Mouse (Mus musculus) granulocyte monocyte progenitor cell, adult 5-6 weeks (primary cell): ENCODE data around the gene Mgat4b. TPM values are rescaled to one million over a fixed set of nuclear protein-coding genes. Genes with fewer than 3 reads are reported as not detected.

Source experiments
- ATAC-seq: replicated peaks from 2 replicates; pipeline ENCODE4 v1.8.0; 2016; ENCODE audit warnings: mild to moderate bottlenecking, moderate TSS enrichment, inconsistent platforms; ENCODE audit not compliant: poor library complexity, severe bottlenecking
- total RNA-seq, 2 experiments: library from RNA; stranded (forward) in 1 of 2; stranded (reverse) in 1 of 2; fragments of 200-712, 200-1000 nt in 1 of 2; fragments of >200 nt in 1 of 2; fragmentation: Nextera tagmentation in 1 of 2; gene quantifications; 2 replicates each; pipeline ENCODE4 v1.2.3; 2014 to 2017

The Mgat4b gene
- total RNA-seq, 2 experiments from 2014 or later: 14.6 to 22.7 TPM

DNA sequence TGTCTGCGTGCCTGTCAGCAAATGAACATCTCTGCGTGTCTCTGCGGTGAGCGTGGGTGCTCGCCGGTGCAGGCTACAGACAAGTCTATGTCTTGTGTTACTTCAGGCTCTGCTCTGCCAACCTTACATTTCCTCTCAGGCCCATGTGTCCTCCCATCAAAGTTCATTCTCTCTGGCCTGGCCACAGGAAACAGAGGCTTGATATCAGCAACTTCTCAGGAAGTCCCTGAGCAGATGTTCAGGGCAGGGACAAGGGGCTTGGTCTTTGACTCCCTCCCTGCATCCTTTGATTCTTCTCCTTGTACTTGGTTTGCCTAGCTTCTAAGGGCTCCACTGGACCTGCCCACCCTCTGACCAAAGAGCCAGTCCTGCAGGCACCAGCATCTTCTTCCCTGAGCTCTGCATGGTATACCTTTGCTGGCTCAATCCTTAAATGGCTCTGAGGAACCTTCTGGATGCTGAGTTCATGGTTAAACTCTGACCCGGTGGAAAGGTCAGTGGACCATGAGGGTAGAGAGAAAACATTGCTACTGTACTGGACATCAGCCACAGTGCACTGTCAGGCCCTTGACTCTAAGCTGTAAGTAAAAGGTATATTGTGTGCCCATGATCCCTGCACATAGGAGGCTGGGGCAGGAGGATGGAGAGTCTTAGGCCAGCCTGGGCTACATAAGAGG is 29.7 kb downstream of the Mgat4b start:
- peak; percentile 11 for ATAC-seq

GRCm38 (mm10) chr11:50243926-50244325 is 33.2 kb downstream of the Mgat4b start:
- peak; percentile 27; the same call in 1 of the 2 replicates for ATAC-seq

- ATAC-seq: no peak
Measured at GRCm38 (mm10) chr11:50245269-50245668, 34.6 kb downstream of the Mgat4b start.

- no peak for ATAC-seq
Measured at GRCm38 (mm10) chr11:50248473-50249171, 37.9 kb downstream of the Mgat4b start.

DNA sequence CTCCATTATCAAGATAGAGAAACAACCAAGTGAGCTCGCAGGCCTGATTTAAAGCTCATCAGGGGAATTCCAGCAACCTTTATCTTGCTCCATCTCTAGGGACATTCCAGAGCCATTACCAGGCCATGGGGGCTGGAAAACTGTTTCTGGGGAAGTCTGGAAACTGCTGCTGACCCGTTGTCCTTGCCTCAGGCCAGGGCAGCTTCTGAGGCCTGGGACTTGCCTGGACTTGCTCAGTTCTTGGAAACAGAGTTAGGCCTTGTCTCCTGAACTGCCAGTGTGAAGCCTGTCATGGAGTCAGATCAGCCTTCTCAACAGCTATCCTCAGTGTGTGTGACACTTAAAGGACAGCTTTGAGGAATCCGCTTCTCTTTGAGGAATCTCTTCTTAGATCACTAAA is 41.5 kb downstream of the Mgat4b start:
- ATAC-seq: no peak

DNA sequence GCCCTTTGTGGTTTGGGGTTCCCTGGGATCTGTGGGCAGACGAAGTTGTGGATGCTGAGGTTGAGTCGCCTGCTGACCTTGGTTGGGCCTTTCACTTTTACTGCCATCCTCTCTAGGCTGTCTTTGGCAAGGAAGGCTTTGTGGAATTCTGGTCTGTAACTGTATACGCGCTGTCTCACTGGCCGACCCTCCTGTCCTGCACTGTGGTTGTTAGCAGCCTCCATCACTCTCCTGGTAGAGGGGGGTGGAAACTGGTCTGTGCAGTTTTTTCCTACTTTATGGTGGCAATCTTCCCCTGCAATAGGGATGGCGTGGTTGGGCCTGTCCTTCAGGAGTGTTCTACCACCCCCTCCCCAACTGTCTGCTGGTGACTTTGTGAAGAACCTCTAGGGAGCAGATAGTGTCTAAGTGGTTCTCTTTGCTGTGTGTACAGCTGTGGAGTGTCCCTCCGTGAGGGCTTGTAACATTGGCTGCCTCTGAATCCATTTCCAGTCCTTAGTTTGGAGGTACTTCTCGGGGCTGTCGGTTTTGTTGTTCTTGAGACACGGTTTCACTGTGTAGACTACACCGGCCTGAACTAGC is 42.1 kb downstream of the Mgat4b start:
- ATAC-seq: no peak

GRCm38 (mm10) chr11:50253393-50253792 is 42.7 kb downstream of the Mgat4b start:
- ATAC-seq: no peak

GRCm38 (mm10) chr11:50254010-50254580 is 43.4 kb downstream of the Mgat4b start:
- no peak for ATAC-seq

DNA sequence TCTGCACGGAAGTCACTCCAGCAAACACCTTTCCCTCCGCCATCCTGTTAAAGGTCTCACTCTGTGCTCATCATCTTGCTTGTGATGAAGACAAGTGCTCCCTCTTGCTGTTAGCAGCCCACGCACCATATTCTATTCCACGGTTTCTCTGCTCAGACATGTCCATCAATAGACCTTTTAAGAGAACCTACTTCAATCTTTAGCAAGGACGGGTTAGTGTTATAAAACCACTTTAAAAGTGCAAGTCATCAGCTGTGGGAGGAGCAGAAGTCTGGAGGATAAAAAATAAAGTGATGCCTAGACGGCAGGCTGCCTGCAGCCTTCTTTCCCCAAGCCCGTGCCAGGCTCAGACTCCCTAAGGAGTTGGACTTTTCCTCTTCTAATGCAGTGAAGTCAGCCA is 45.9 kb downstream of the Mgat4b start:
- no peak for ATAC-seq

DNA sequence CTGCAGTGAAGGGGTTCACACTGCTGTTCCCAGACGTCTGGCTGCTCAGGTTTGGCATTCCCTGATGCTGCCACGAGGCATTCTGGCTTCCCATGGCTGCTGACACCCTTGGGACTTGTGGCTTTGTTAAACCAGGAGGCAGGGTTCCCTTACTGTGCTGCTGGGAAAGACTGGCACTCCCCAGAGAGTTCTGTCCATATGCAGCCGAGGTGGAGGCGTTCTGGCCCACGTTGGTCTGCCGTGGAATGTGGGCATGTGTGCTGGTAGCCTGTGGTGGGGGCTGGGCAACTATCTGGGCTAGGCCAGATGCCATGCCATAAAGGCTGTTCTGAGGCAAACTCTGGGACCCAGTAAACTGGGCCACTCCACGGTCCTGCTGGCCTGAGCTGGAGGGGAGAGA is 47.6 kb downstream of the Mgat4b start:
- no peak for ATAC-seq

- ATAC-seq: peak; percentile 44
Measured at GRCm38 (mm10) chr11:50262020-50262419, 51.3 kb downstream of the Mgat4b start.

- ATAC-seq: no peak
Measured at GRCm38 (mm10) chr11:50263198-50263597, 52.5 kb downstream of the Mgat4b start.

GRCm38 (mm10) chr11:50265931-50266330 is 55.2 kb downstream of the Mgat4b start:
- ATAC-seq: peak; percentile 40; the same call in 1 of the 2 replicates

GRCm38 (mm10) chr11:50266997-50267396 is 56.3 kb downstream of the Mgat4b start:
- no peak for ATAC-seq

DNA sequence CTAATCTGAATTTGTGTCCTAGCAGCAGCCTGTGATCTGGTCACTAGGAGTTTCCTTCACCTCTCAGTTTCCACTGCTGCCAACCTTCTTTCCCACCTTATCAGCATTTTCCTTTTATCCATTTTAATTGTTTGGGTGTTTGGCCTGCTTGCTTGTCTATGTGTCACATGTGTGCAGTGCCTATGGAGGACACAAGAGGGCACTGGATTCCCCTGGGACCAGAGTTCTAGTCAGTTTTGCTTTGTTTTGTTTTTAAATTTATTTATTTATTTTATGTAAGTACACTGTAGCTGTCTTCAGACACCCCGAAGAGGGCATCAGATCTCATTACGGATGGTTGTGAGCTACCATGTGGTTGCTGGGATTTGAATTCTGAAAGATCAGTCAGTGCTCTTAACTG is 58.5 kb downstream of the Mgat4b start:
- 0 out of 2 replicates have a peak, but pooled peaks have one; percentile 56 for ATAC-seq

GRCm38 (mm10) chr11:50269885-50270284 is 59.2 kb downstream of the Mgat4b start:
- no peak for ATAC-seq

- no peak for ATAC-seq
Measured at GRCm38 (mm10) chr11:50272819-50273218, 62.1 kb downstream of the Mgat4b start.

- ATAC-seq: peak; percentile 41
Measured at GRCm38 (mm10) chr11:50275077-50275476, 64.4 kb downstream of the Mgat4b start.

DNA sequence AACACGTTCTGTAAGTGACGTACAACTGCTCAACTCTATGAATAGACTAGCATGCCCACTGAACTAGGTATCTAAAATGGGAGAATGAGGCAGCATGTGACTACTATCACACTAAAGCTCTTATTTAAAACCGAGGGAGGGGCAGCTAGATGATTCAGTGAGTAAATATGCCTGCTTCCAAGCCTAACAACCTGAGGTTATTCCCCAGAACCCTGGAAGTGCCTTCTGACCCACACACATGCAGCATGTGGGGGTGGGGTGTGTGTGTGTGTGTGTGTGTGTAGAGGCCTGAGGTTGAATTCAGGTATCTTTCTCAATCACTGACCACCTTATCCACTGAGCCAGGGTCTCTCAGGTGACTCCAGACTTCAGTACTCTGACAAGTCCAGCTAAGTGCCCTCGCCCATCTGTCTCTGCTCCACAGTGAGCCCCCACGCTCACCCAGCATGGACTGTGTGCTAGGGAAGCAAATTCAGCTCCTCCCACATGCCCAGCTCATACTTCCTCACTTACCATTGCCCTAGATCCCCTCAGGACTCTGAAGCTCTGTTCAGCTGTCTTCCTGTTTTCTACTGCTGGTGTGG is 65.0 kb downstream of the Mgat4b start:
- ATAC-seq: peak; percentile 95

DNA sequence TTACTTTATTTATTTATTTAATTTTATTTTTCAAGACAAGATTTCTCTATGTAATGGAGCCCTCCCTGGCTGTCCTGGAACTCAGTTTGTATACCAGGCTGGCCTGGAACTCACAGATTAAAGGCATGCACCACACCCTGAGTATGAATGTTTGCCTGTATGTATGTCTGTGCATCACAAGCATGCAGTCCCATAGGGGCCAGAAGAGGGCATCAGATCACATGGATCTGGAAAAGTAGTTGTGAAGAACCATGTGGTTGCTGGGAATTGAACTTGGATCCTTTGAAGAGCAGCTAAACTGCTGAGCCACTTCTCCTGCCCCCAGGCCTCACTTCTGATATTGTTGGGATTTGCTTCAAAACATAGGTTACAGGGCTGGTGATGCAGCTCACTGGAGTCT is 66.3 kb downstream of the Mgat4b start:
- no peak for ATAC-seq

DNA sequence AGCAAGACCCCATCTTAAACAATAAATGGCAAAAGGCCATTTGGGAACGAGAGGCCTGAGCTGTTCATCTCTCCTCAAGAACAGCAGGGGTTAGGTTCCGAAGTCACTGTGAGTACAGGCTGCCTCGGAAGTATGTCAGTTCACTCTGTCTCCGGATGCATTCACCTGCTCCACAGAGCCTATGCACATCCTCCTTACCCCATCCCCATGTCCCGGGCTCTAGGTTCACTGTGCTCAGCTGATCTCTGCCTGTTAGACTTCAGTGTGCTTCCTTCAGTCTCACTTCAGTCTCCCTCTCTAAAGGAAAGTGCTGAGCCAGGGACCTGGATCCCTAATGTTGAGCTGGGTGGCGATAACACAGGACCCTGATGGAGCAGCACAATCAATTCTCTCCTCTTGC is 67.0 kb downstream of the Mgat4b start:
- no peak for ATAC-seq
